Comparison of ENCODE assay signal across 11 mouse cellular contexts in genomic region chr4:131173783-131174460, GRCm38 (mm10).
DNase-seq lines count a peak whose midpoint lies in the region; ATAC-seq lines count a peak whose summit lies in the region.
"Had no signal": no experiment of that assay in that cellular context is flagged by ENCODE, and none has a peak within 500 bp of the region (broad histone marks: within the 10 kb centered on the region; RNA-seq: fewer than 3 reads in every experiment).

No protein-coding gene starts in this region.

- WGBS in neural tube, embryonic 11.5 days: 65% methylated on average over 28 of the region's 28 CpGs

- H3K27ac ChIP-seq in neural tube, embryonic 11.5 days (ENCODE audit: low read depth, low read length): no peak overlapping the region
- H3K27ac ChIP-seq: embryonic facial prominence, embryonic 12.5 days had no signal

- no peaks in the 10 kb centered on the region for H3K27me3 ChIP-seq in neural tube, embryonic 11.5 days (ENCODE audit: control insufficient read depth, insufficient read depth, low read length)
- H3K27me3 ChIP-seq: embryonic facial prominence, embryonic 12.5 days had no signal

- H3K4me1 ChIP-seq in neural tube, embryonic 11.5 days (ENCODE audit: control insufficient read depth, insufficient read depth, low read length): no peaks in the 10 kb centered on the region

- peak; percentile 9 for DNase-seq in adrenal gland, postnatal 14 days
- no peak for DNase-seq in adrenal gland, adult 2 months
- DNase-seq in neural tube, embryonic 11.5 days (ENCODE audit: low spot score): peak; percentile 42
- DNase-seq in neural tube, embryonic 10.5 days (ENCODE audit: extremely low spot score, low spot score): no peak
- DNase-seq in kidney, postnatal 10 days: peak; percentile 39
- no peak for DNase-seq in layer of hippocampus, postnatal 10 days (ENCODE audit: low spot score in 2 of 2)
- DNase-seq in layer of hippocampus, adult 9-10 months (ENCODE audit: low spot score): no peak
- no peak for DNase-seq in thymus, postnatal 10 days (ENCODE audit: low spot score in 2 of 2)
- DNase-seq: cerebellum, adult 8-10 months had no signal

- no peak overlapping the region for H3K4me2 ChIP-seq in neural tube, embryonic 11.5 days (ENCODE audit: low read depth)
- H3K4me2 ChIP-seq: embryonic facial prominence, embryonic 12.5 days; liver, embryonic 11.5 days had no signal

- no peaks in the 10 kb centered on the region; the same call in 1 of the 2 replicates for H3K36me3 ChIP-seq in neural tube, embryonic 11.5 days (ENCODE audit: control insufficient read depth, insufficient read depth, low read length)
- H3K36me3 ChIP-seq: embryonic facial prominence, embryonic 12.5 days had no signal

- no peak overlapping the region for H3K4me3 ChIP-seq in neural tube, embryonic 11.5 days (ENCODE audit: low read depth, low read length)
- H3K4me3 ChIP-seq: embryonic facial prominence, embryonic 12.5 days had no signal

- H3K9ac ChIP-seq in neural tube, embryonic 11.5 days (ENCODE audit: low read length): no peak overlapping the region
- H3K9ac ChIP-seq: embryonic facial prominence, embryonic 12.5 days had no signal

- ATAC-seq in neural tube, embryonic 11.5 days (ENCODE audit: insufficient read depth, low FRiP score, low TSS enrichment): no peak

- H3K9me3 ChIP-seq in neural tube, embryonic 11.5 days (ENCODE audit: control insufficient read depth, low read length): no peaks in the 10 kb centered on the region
- H3K9me3 ChIP-seq: embryonic facial prominence, embryonic 12.5 days had no signal

Comparison
In these comparisons a context has a peak if more than half of its experiments do, and no peak if none do; other contexts are left out.
1. DNase-seq: peak in adrenal gland, postnatal 14 days (single experiment), neural tube, embryonic 11.5 days (single experiment) and kidney, postnatal 10 days (single experiment); none in adrenal gland, adult 2 months (single experiment), neural tube, embryonic 10.5 days (single experiment), layer of hippocampus, postnatal 10 days (0 of 2), layer of hippocampus, adult 9-10 months (single experiment) and thymus, postnatal 10 days (0 of 2).